Mouse (Mus musculus): ENCODE measurements around the gene Zfp668. TPM values are rescaled to one million over a fixed set of nuclear protein-coding genes. Genes with fewer than 3 reads are reported as not detected.

Gene Zfp668
- total and polyA plus RNA-seq, 2 experiments from 2014 or later, result 29.7 to 31.0 TPM

DNA sequence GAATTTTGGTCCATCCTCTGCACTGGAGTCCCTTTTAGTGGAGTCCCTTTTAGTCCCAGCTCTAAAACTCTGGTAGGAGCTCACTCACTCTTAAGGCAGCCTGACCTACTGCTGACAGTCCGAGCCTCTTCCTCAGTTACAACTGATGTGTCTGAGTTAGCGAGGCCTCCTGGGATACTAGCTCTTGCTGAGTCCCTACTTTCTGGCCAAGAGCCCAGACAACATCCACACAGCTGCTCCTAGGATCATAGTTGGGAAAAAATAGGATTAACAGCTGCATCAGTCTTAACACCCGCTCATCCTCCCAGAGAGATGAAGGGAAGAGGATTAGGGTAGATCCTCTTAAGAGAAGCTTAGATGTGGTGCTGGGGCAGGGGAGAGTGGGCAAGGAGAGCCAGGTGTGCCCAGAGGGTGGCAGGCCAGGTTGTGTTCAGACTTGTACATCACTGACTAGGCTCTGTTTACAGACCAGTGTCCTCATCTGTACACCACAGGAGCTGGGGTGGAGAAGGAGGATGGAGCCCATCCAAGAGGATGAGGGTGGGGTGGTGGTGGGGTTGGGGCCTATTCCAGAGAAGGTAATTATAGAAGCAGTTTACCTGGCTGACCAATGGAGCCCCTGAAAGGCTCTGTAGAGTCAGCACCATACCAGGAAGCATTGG, 7.3 kb downstream of the Zfp668 start:
- Histone ChIP-seq H3K4me3 (ENCODE audit: low read depth, low read length) (no peak overlapping the region), H3K4me1 (ENCODE audit: insufficient read depth, low read length) (0 out of 2 replicates have a peak, but pooled peaks cover 9% of the 10 kb centered on the region), H3K9ac (replicated peaks; ENCODE audit: low read length, poor library complexity, severe bottlenecking) (no peak overlapping the region), H3K36me3 (ENCODE audit: insufficient read depth, low read length) (peaks cover 36% of the 10 kb centered on the region), H3K27ac (ENCODE audit: low read depth, low read length) (no peak overlapping the region), H3K27me3 (ENCODE audit: insufficient read depth, low read length) (no peaks in the 10 kb centered on the region), H3K4me2 (ENCODE audit: low read depth, low read length, poor library complexity, severe bottlenecking) (no peak overlapping the region), H3K9me3 (ENCODE audit: low read length) (no peaks in the 10 kb centered on the region)
- DNase-seq (ENCODE audit: low spot score), result peak; percentile 32
- ATAC-seq (ENCODE audit: low FRiP score), result no peak
- WGBS, result 35% methylated on average over 3 of the region's 3 CpGs
- TF ChIP-seq CTCF (IDR thresholded peaks at IDR 0.05), result no peak

GRCm38 (mm10) chr7:127867641-127868040, 9.0 kb downstream of the Zfp668 start:
- no peak for TF ChIP-seq CTCF (IDR thresholded peaks at IDR 0.05)
- ATAC-seq (ENCODE audit: low FRiP score) (no peak), DNase-seq (ENCODE audit: low spot score) (no peak)
- H3K27me3 ChIP-seq (ENCODE audit: insufficient read depth, low read length), result no peaks in the 10 kb centered on the region
- 96% methylated on average over 18 of the region's 18 CpGs for WGBS
- no peak overlapping the region for H3K4me2 ChIP-seq (ENCODE audit: low read depth, low read length, poor library complexity, severe bottlenecking)
- no peak overlapping the region for H3K9ac ChIP-seq (replicated peaks; ENCODE audit: low read length, poor library complexity, severe bottlenecking)
- no peak overlapping the region for H3K4me3 ChIP-seq (ENCODE audit: low read depth, low read length)
- no peaks in the 10 kb centered on the region for H3K9me3 ChIP-seq (ENCODE audit: low read length)
- no peak overlapping the region for H3K27ac ChIP-seq (ENCODE audit: low read depth, low read length)
- H3K4me1 ChIP-seq (ENCODE audit: insufficient read depth, low read length), result no peaks in the 10 kb centered on the region
- peaks cover 36% of the 10 kb centered on the region for H3K36me3 ChIP-seq (ENCODE audit: insufficient read depth, low read length)

DNA sequence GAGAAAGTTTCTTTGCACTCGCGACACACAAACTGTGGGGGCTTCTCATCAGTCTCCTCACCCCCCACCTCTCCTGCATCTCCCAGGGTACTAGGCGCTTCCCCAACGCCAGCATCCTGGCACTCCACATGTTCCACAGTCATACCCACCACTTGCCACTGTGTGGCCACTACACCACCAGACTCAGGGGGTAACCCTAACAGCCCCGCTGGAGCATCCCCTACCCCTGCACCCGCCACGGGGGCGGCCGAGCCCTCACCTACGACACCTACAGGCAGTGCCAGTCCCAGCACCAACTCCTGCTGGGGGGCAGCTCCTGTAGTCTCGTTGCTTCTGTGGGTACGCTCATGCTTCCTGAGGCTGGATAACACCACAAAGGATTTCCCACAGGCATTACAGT, 10.2 kb downstream of the Zfp668 start:
- peaks cover 36% of the 10 kb centered on the region for H3K36me3 ChIP-seq (ENCODE audit: insufficient read depth, low read length)
- H3K4me1 ChIP-seq (ENCODE audit: insufficient read depth, low read length), result no peaks in the 10 kb centered on the region
- no peak for ATAC-seq (ENCODE audit: low FRiP score)
- no peaks in the 10 kb centered on the region for H3K9me3 ChIP-seq (ENCODE audit: low read length)
- H3K27me3 ChIP-seq (ENCODE audit: insufficient read depth, low read length), result no peaks in the 10 kb centered on the region
- H3K4me2 ChIP-seq (ENCODE audit: low read depth, low read length, poor library complexity, severe bottlenecking), result no peak overlapping the region
- no peak overlapping the region for H3K9ac ChIP-seq (replicated peaks; ENCODE audit: low read length, poor library complexity, severe bottlenecking)
- DNase-seq (ENCODE audit: low spot score), result no peak
- no peak overlapping the region for H3K4me3 ChIP-seq (ENCODE audit: low read depth, low read length)
- no peak for TF ChIP-seq CTCF (IDR thresholded peaks at IDR 0.05)
- H3K27ac ChIP-seq (ENCODE audit: low read depth, low read length), result no peak overlapping the region
- WGBS, result 95% methylated on average over 11 of the region's 12 CpGs

- no peak overlapping the region for H3K9ac ChIP-seq (replicated peaks; ENCODE audit: low read length, poor library complexity, severe bottlenecking)
- H3K9me3 ChIP-seq (ENCODE audit: low read length), result no peaks in the 10 kb centered on the region
- H3K27ac ChIP-seq (ENCODE audit: low read depth, low read length), result no peak overlapping the region
- ATAC-seq (ENCODE audit: low FRiP score), result no peak
- no peaks in the 10 kb centered on the region for H3K36me3 ChIP-seq (ENCODE audit: insufficient read depth, low read length)
- no peaks in the 10 kb centered on the region for H3K27me3 ChIP-seq (ENCODE audit: insufficient read depth, low read length)
- no peak for DNase-seq (ENCODE audit: low spot score)
- 93% methylated on average over 6 of the region's 6 CpGs for WGBS
- no peak overlapping the region for H3K4me2 ChIP-seq (ENCODE audit: low read depth, low read length, poor library complexity, severe bottlenecking)
- no peaks in the 10 kb centered on the region for H3K4me1 ChIP-seq (ENCODE audit: insufficient read depth, low read length)
- no peak overlapping the region for H3K4me3 ChIP-seq (ENCODE audit: low read depth, low read length)
- no peak for TF ChIP-seq CTCF (IDR thresholded peaks at IDR 0.05)
Observed at GRCm38 (mm10) chr7:127858258-127858657, 18.4 kb downstream of the Zfp668 start.

GRCm38 (mm10) chr7:127850906-127851305, 25.7 kb downstream of the Zfp668 start:
- no peak for TF ChIP-seq CTCF (IDR thresholded peaks at IDR 0.05)
- Histone ChIP-seq H3K36me3 (ENCODE audit: insufficient read depth, low read length) (peaks cover 13% of the 10 kb centered on the region), H3K9ac (replicated peaks; ENCODE audit: low read length, poor library complexity, severe bottlenecking) (no peak overlapping the region), H3K27me3 (ENCODE audit: insufficient read depth, low read length) (no peaks in the 10 kb centered on the region), H3K4me2 (ENCODE audit: low read depth, low read length, poor library complexity, severe bottlenecking) (no peak overlapping the region), H3K4me1 (ENCODE audit: insufficient read depth, low read length) (no peaks in the 10 kb centered on the region), H3K27ac (ENCODE audit: low read depth, low read length) (no peak overlapping the region), H3K9me3 (ENCODE audit: low read length) (no peaks in the 10 kb centered on the region), H3K4me3 (ENCODE audit: low read depth, low read length) (no peak overlapping the region)
- 72% methylated on average over 5 of the region's 5 CpGs for WGBS
- ATAC-seq (ENCODE audit: low FRiP score), result no peak
- no peak for DNase-seq (ENCODE audit: low spot score)

DNA sequence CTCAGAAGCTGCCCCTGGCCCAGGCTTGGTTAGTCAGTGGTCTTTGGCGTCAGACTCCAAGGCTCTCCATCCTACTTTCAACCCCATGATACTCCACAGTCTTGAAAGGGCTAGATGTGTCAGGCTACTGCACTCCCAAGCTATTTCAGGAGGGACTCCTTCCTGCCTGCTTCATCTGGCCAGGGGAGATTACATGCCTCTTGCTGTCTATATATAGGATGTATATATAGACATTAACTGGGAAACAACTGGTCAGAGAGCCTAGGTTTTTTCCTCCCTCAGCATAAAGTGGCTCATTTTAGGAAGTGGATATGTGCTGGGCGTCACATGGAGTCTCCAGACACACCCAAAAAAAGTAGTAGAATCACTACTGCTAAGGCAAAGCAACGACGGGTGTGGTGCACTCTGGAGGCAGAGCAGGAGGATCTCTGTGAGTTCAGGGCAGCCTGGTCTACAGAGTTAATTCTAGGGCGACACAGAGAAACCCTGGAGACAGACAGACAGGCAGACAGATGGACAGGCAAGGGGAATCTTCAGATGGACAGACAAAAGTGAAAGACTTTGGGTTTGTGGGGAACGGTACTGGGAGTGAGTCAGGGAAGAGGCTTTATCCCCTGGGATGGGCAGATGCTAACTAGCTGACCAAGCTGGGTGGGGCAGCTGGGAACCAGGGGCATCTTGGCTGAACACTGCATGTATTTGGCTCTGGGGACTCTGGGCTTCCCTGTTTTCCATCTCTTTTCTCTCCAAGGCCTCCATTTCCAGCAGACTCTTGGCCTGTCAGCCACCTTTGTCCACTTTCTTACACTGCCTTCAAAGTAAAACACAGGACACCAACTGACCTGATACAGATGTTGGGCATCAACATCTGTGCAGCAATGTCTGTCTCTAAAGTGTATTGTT, 26.4 kb downstream of the Zfp668 start:
- no peak for ATAC-seq (ENCODE audit: low FRiP score)

More for the DNA sequence above, 26.4 kb downstream of the Zfp668 start:
- Histone ChIP-seq H3K4me3 (ENCODE audit: low read depth, low read length) (no peak overlapping the region), H3K9ac (replicated peaks; ENCODE audit: low read length, poor library complexity, severe bottlenecking) (no peak overlapping the region), H3K4me2 (ENCODE audit: low read depth, low read length, poor library complexity, severe bottlenecking) (no peak overlapping the region), H3K36me3 (ENCODE audit: insufficient read depth, low read length) (peaks cover 13% of the 10 kb centered on the region), H3K27ac (ENCODE audit: low read depth, low read length) (no peak overlapping the region), H3K9me3 (ENCODE audit: low read length) (no peaks in the 10 kb centered on the region), H3K27me3 (ENCODE audit: insufficient read depth, low read length) (no peaks in the 10 kb centered on the region), H3K4me1 (ENCODE audit: insufficient read depth, low read length) (no peaks in the 10 kb centered on the region)
- DNase-seq (ENCODE audit: low spot score), result no peak
- WGBS, result 69% methylated on average over 6 of the region's 6 CpGs
- no peak for TF ChIP-seq CTCF (IDR thresholded peaks at IDR 0.05)
